Mouse (Mus musculus) ES-E14 (cell line): ENCODE measurements at regions not wholly inside any gene's neighbourhood (a gene's known extent, or its start where the extent isn't known, plus 50 kb on each side); places are given as distances from the start of the nearest gene placed in this dataset.

Experiments
- HCFC1 ChIP-seq: IDR thresholded peaks from 2 replicates; pipeline ENCODE4 v1.6.1; 2012; ENCODE audit warnings: low read length, inconsistent platforms, borderline replicate concordance; ENCODE audit not compliant: insufficient read depth
- MAFK ChIP-seq: IDR thresholded peaks from 2 replicates; pipeline ENCODE4 v1.6.1; 2014; ENCODE audit warnings: mild to moderate bottlenecking, low read depth, low read length, inconsistent platforms; ENCODE audit not compliant: insufficient read depth
- ZC3H11A ChIP-seq: IDR thresholded peaks from 2 replicates; pipeline ENCODE4 v1.6.1; 2012; ENCODE audit warnings: low read depth, mild to moderate bottlenecking, inconsistent platforms, low read length, borderline replicate concordance
- ZNF384 ChIP-seq: IDR thresholded peaks from 2 replicates; pipeline ENCODE4 v1.6.1; 2012; ENCODE audit warnings: low read depth, low read length, inconsistent platforms

DNA sequence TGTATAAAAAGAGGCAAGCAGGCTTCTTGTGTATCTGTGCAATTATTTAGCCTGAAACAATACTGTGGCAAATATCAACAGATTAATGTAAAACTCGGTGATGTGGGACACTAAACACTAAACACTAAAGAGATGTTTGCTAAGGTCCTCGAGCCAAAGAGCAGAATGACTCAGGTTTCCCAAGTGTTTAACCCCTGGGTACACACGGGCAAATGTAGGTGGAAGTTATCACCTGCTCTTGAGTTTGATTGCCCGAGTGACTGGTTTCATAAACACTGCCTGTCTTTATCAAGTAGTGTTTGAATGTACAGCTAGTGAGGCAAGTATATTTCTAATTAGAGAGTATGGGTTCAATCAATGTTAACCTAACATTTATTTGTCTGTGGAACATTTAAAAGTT lies 242.5 kb downstream of the Otol1 start:
- TF ChIP-seq MAFK (no peak), ZC3H11A (no peak), HCFC1 (no peak), ZNF384 (no peak)
